Mouse (Mus musculus): Measurements from ENCODE around the gene Ccin. TPM values are rescaled to one million over a fixed set of nuclear protein-coding genes. Genes with fewer than 3 reads are reported as not detected.

Ccin gene
- total RNA-seq (2023): 4.3 TPM

DNA sequence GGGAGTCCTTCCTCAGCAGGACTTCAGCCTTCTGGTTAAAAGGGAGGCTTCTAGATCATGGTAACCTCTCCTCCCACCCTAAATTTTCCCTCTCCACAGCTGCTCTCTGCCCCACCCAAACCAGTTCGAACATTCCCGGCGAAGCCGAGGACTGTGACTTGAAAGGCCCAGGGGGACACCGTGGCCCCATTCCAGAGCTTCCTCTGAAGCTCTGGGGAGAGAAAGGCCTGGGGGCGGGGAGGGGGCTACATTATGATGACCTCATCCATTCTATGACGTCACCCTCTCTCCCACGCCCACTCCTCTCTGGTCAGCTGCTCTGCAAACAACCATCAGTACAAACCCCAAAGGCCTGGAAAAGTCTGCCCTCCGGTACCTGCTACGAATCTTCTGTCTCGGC, at the start of gene Ccin:
Gene Ccin (plus strand): TSS at position 303 of the 400 bp plus-strand sequence.

GRCm38 (mm10) chr4:43957292-43957845, 25.9 kb upstream of the Ccin start, which contains the start of gene Glipr2:
Gene Glipr2 (plus strand): TSS chr4:43957401.

GRCm38 (mm10) chr4:44004126-44004525, 20.8 kb downstream of the Ccin start, which contains the start of gene Clta:
Gene Clta (plus strand): TSS chr4:44004452.

Other genes with a start within 250 kb of the Ccin start
- gene Olfr159, start 212.5 kb upstream of the Ccin start, total RNA-seq (2023): not detected
- gene Olfr156, start 159.6 kb upstream of the Ccin start, total RNA-seq (2023): not detected
- gene Olfr157, start 143.3 kb upstream of the Ccin start, total RNA-seq (2023): not detected
- not detected for gene Olfr155, start 131.9 kb upstream of the Ccin start, total RNA-seq (2023)
- gene Reck, start 108.0 kb upstream of the Ccin start, total RNA-seq (2023): 5.8 TPM
- 86.6 TPM for gene Glipr2, start 26.1 kb upstream of the Ccin start, total RNA-seq (2023)
- 161 TPM for gene Clta, start 21.0 kb downstream of the Ccin start, total RNA-seq (2023)
- gene Gne, start 100.7 kb downstream of the Ccin start, total RNA-seq (2023): 42.6 TPM

Measured in CD8-positive naive resting alpha-beta T cell, adult 57 days (primary cell).